Mouse (Mus musculus) heart, postnatal 0 days (tissue): ENCODE measurements around the gene Tyw5. TPM values are rescaled to one million over a fixed set of nuclear protein-coding genes. Genes with fewer than 3 reads are reported as not detected.

ENCODE experiments used
- ATAC-seq: fragments of 200-750 bp; cut with Nextera tagmentation; 2 replicates; pipeline ENCODE4 v1.8.0; 2017; ENCODE audit warnings: low read depth, moderate number of reproducible peaks, moderate library complexity; ENCODE audit not compliant: insufficient read depth
- DNase-seq: peaks from one replicate; pipeline ENCODE4 v3.0.0-alpha.2; 2016; ENCODE audit warnings: low spot score
- H3K27ac ChIP-seq: fragments of 300-500 bp; sonication (generic); 2 replicates; pipeline ENCODE4 v1.5.1; 2014; ENCODE audit warnings: low read depth, mild to moderate bottlenecking
- H3K27me3 ChIP-seq: fragments of 300-500 bp; sonication (generic); 2 replicates; pipeline ENCODE4 v1.6.1; 2014; ENCODE audit warnings: low read length, mixed read lengths; ENCODE audit not compliant: control insufficient read depth, insufficient read depth
- H3K36me3 ChIP-seq: fragments of 300-500 bp; sonication (generic); replicated peaks from 2 replicates; pipeline ENCODE4 v1.6.1; 2014; ENCODE audit warnings: low read length, mixed read lengths; ENCODE audit not compliant: control insufficient read depth, insufficient read depth
- H3K4me1 ChIP-seq: fragments of 300-500 bp; sonication (generic); 2 replicates; pipeline ENCODE4 v1.6.1; 2014; ENCODE audit warnings: antibody characterized with exemption; ENCODE audit not compliant: control insufficient read depth, insufficient read depth
- H3K4me2 ChIP-seq: fragments of 300-500 bp; sonication (generic); 2 replicates; pipeline ENCODE4 v1.6.1; 2014; ENCODE audit warnings: low read depth, mild to moderate bottlenecking, low read length, moderate library complexity
- H3K4me3 ChIP-seq: fragments of 300-500 bp; sonication (generic); 2 replicates; pipeline ENCODE4 v1.5.1; 2014; ENCODE audit warnings: low read depth, low read length
- H3K9ac ChIP-seq: fragments of 300-500 bp; sonication (generic); replicated peaks from 2 replicates; pipeline ENCODE4 v1.6.1; 2014; ENCODE audit warnings: low read depth, low read length, mixed read lengths
- H3K9me3 ChIP-seq: fragments of 300-500 bp; sonication (generic); replicated peaks from 2 replicates; pipeline ENCODE4 v1.6.1; 2016; ENCODE audit warnings: low read length; ENCODE audit not compliant: control insufficient read depth
- CTCF ChIP-seq: IDR thresholded peaks from 2 replicates; pipeline ENCODE4 v1.5.1; 2016; ENCODE audit warnings: antibody characterized with exemption, control low read depth, low read depth
- EP300 ChIP-seq: IDR thresholded peaks from 2 replicates; pipeline ENCODE4 v1.6.1; 2016; ENCODE audit warnings: antibody characterized with exemption, low read depth
- WGBS: fragments of 180-500 bp; shearing (Covaris S2); extraction: QIAGEN DNeasy Blood & Tissue Kit; methylation state at CpG from one replicate; pipeline ENCODE4 v1.1.7; 2014; 5-methylcytosine and 5-hydroxymethylcytosine counted together
- polyA plus RNA-seq: library from polyadenylated mRNA; unstranded; fragments of >200 nt; fragmentation: Nextera tagmentation; extraction: Ambion mirVana; gene quantifications from 2 replicates; pipeline ENCODE4 v1.2.1, GENCODE M21; 2015
- total RNA-seq: library from RNA; depleted of rRNA; stranded (reverse); fragments of >200 nt; gene quantifications from 2 replicates; pipeline ENCODE4 v1.2.3, GENCODE M21; 2014; ENCODE audit warnings: low replicate concordance

The Tyw5 gene
- total and polyA plus RNA-seq, 2 experiments from 2014 or later = 11.5 to 18.9 TPM

DNA sequence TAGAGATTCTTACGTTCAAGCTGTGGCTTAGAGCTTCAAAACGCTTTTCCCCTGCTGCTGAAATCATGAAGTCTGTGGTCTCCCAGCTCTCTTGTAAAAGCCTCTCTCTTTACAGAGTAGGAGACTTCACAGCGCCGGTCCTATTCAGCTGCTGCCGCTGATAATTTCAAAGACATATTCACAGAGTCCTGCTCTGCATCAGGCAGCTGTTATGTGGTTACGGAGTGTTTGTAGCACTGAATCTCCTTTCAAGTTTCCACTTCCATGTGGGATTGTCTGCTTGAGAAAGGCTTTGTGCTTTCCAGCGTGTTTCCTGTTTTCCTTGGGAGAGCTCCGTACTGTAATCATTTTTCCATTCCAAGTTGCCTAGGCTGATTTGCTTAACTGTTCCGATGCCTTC lies 30.1 kb upstream of the Tyw5 start:
- Histone ChIP-seq H3K4me3 (peak overlapping the region; percentile 32), H3K9ac (peak overlapping the region; percentile 51), H3K4me1 (no peaks in the 10 kb centered on the region), H3K27ac (peak overlapping the region; percentile 73), H3K9me3 (no peaks in the 10 kb centered on the region), H3K27me3 (no peaks in the 10 kb centered on the region), H3K4me2 (peak overlapping the region; percentile 57), H3K36me3 (no peaks in the 10 kb centered on the region)
- 15% methylated on average over 9 of the region's 9 CpGs for WGBS
- ATAC-seq = peak; percentile 63; the same call in 1 of the 2 replicates
- DNase-seq = peak; percentile 53
- TF ChIP-seq EP300 = no peak
- TF ChIP-seq CTCF = no peak

DNA sequence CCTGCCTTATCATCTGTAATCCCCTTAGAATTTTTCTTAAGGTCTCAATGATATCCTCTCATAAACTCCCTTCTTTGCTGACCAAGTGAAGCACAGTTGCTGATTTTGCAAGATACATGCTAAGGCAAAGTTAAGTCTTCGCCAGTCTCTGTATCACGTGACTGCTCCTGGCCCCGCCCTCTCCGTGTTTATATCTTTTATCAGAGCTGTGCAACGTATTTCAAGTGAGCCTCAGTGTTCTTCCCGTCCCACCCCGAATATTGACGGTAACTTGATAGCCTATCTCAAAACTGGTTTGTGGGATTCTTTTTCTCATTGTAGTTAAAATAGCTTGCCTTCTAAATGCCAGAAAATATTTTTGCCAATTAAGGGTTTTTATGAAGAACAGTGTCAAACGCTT lies 29.5 kb upstream of the Tyw5 start:
- ATAC-seq (0 out of 2 replicates have a peak, but pooled peaks have one; percentile 49), DNase-seq (peak; percentile 30)
- H3K9ac ChIP-seq = 0 out of 2 replicates have a peak overlapping the region, but pooled peaks have one; percentile 51
- H3K4me2 ChIP-seq = peak overlapping the region; percentile 57
- H3K27me3 ChIP-seq = no peaks in the 10 kb centered on the region
- H3K27ac ChIP-seq = peak overlapping the region; percentile 73
- peak overlapping the region; percentile 32 for H3K4me3 ChIP-seq
- H3K36me3 ChIP-seq = no peaks in the 10 kb centered on the region
- H3K9me3 ChIP-seq = no peaks in the 10 kb centered on the region
- no peak for TF ChIP-seq CTCF
- no peak for TF ChIP-seq EP300
- WGBS = 28% methylated on average over 9 of the region's 9 CpGs
- no peaks in the 10 kb centered on the region for H3K4me1 ChIP-seq

DNA sequence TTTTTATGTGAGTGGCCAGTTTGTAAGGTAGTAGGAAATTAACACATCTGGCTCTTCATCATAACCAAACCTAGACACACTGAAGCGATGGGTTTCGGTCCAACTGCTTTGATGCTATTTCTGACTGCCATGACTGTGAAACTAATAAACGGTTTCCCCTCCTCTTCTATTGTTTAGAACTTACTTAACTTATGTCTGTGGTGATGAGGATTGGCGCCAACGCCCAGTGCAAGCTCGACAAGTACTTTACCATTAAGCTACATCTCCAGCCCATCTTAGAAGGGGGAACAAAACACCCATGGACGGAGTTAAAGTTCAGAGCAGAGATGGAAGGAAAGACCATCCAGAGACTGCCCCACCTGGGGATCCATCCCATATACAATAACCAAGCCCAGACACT lies 26.2 kb upstream of the Tyw5 start:
- Histone ChIP-seq H3K36me3 (no peaks in the 10 kb centered on the region), H3K4me1 (no peaks in the 10 kb centered on the region), H3K27me3 (no peaks in the 10 kb centered on the region), H3K9me3 (no peaks in the 10 kb centered on the region), H3K9ac (no peak overlapping the region), H3K27ac (no peak overlapping the region), H3K4me2 (no peak overlapping the region), H3K4me3 (no peak overlapping the region)
- TF ChIP-seq CTCF = no peak
- no peak for TF ChIP-seq EP300
- ATAC-seq (no peak), DNase-seq (no peak)
- WGBS = 83% methylated on average over 7 of the region's 7 CpGs

DNA sequence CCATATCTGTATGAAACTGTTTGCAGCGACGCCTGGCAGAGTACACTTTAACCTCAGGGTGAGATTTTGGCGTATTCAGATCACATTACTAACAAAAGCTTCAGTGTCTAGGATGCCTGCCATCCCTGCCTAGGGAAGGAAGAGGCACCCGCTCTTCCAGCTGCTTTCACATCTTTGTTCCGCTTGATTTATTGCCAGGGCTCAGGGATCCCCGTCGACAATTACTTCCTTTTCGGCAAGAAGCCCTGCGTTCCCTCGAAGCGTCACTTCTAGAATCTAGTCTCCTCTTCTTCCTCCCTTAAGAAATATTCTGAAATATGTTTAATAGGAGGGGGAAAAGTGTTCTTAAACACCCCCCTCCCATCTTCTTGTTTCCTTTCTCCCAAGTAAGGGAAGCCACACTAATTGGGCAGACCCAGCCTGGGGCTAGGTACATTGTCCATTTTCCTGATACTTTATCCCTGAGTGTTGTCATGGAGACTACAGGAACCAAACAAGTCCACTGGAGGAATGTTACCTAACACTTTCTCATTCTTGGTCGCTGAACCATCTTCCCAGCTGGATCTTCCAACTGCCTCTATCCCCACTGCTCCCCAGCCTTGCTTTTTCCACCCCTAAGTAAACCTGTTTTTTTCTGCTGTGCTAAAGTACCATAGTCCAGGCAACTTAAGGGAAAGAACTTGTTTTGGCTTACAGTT lies 23.0 kb upstream of the Tyw5 start:
- peak overlapping the region; percentile 37 for H3K4me2 ChIP-seq
- peak; percentile 13 for DNase-seq
- no peaks in the 10 kb centered on the region for H3K4me1 ChIP-seq
- no peaks in the 10 kb centered on the region for H3K9me3 ChIP-seq
- peak overlapping the region; percentile 17; the same call in 1 of the 2 replicates for H3K4me3 ChIP-seq
- 38% methylated on average over 12 of the region's 12 CpGs for WGBS
- H3K27me3 ChIP-seq = no peaks in the 10 kb centered on the region
- no peak for TF ChIP-seq EP300
- no peak for TF ChIP-seq CTCF
- 0 out of 2 replicates have a peak overlapping the region, but pooled peaks have one; percentile 11 for H3K27ac ChIP-seq
- H3K36me3 ChIP-seq = no peaks in the 10 kb centered on the region
- no peak overlapping the region for H3K9ac ChIP-seq
- no peak for ATAC-seq

DNA sequence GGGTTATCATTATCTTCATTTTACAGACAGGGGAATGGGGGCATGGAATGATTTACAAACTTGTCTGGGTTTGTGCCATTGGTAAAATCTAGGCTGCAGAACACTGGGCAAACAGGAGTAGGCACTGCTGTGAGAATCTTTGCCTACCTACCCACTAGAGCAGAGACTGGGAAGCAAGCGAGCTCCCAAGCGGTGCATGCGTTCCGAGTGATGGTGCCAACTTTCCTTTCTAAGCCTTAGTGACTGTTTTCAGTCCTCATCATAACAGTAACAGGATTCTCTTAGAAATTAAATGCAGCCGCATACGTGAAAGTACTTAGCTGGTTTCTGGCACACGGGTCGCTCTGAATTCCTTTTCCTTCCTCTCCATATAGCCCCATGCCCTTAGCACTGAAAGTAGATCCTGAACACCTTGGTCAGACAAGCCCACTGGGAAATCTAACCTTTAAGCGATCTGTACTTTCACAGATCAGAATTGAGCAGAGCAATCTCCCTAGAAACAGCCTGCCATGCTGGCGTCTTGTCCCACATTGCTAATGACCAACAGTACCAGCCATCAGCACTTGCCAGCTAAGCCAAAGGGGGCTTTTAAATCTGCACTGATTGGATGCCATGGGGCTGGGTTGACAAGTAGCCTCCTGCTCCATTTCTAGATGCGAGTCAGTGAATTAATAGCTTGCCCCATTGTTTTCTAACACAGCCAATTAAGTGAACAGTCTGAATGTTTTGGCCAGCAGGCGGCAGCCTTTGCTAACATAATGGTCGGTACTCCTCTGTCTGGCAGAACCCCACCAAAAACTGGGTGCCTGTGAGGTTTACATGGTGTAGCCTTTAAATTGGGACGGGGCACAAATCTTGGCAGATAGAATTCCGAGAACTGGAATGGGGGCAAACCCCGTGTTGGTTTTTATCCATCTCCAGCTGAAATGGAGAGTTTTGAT lies 21.7 kb upstream of the Tyw5 start:
- Histone ChIP-seq H3K9me3 (no peaks in the 10 kb centered on the region), H3K4me2 (peak overlapping the region; percentile 43), H3K4me3 (no peak overlapping the region), H3K27me3 (no peaks in the 10 kb centered on the region), H3K9ac (no peak overlapping the region), H3K4me1 (no peaks in the 10 kb centered on the region), H3K36me3 (no peaks in the 10 kb centered on the region), H3K27ac (no peak overlapping the region)
- DNase-seq = peak; percentile 79
- 47% methylated on average over 16 of the region's 16 CpGs for WGBS
- TF ChIP-seq CTCF = peak; percentile 84
- TF ChIP-seq EP300 = no peak
- peak; percentile 75; the same call in 1 of the 2 replicates for ATAC-seq
